ENCODE assay signal across 9 mouse cellular contexts in the genomic region with DNA sequence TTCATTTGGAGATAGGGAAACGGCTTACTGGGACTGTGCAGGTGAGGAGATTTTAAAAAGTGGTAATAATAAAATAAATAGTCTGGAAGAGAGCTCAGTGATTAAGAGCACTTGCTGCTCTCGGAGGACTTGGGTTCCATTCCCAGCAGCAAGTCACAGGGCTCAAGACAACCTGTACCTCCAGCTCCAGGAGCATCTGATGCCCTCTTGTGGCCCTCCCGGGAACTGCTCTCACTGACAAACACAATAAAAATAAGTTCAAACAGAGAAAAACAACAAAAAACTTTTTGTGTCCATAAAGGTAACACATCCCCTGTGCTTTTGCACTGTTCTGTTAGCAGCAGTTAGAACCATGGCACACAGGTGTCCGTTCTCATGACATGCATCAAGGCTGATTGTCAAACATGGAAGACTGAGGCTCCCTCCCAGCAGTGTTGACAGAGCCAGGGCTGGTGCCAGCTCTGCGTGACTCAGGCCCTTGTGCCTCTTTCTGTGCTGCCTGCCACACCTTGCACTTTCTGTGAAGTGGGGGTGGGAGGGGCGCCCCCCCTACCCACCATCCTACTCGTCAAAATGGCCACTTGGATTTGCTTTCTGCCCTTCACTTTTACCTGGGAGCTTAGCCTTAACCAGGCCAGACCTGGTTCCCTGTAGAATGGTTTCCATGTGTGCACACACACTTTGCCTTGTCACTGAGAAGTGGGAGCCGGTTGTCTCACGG. TPM values are rescaled to one million over a fixed set of nuclear protein-coding genes. Genes with fewer than 3 reads are reported as not detected.
DNase-seq lines count a peak whose midpoint lies in the region; ATAC-seq and TF ChIP-seq lines count a peak whose summit lies in the region.
"Had no signal": no experiment of that assay in that cellular context is flagged by ENCODE, and none has a peak within 500 bp of the region (broad histone marks: within the 10 kb centered on the region; RNA-seq: fewer than 3 reads in every experiment).

No protein-coding gene starts in this region.

- no peak overlapping the region for H3K4me2 ChIP-seq in kidney, embryonic 14.5 days (replicated peaks; ENCODE audit: low read depth, low read length)

- TF ChIP-seq POLR2A in kidney, adult 2 months (IDR thresholded peaks at IDR 0.05; ENCODE audit: low read depth, low read length), result no peak

- WGBS in kidney, adult 2 months, result 81% methylated on average over 9 of the region's 9 CpGs
- WGBS in kidney, embryonic 14.5 days, result 84% methylated on average over 9 of the region's 9 CpGs

- ATAC-seq in kidney, embryonic 14.5 days (ENCODE audit: low FRiP score, low TSS enrichment), result no peak
- ATAC-seq: Patski had no signal

- H3K9me3 ChIP-seq in kidney, embryonic 14.5 days (ENCODE audit: control insufficient read depth, low read length), result no peaks in the 10 kb centered on the region

- no peaks in the 10 kb centered on the region; the same call in 1 of the 2 replicates for H3K36me3 ChIP-seq in kidney, adult 2 months (ENCODE audit: control insufficient read depth, insufficient read depth, low read length)
- H3K36me3 ChIP-seq in kidney, embryonic 14.5 days (ENCODE audit: control insufficient read depth, insufficient read depth, low read length), result peaks cover 39% of the 10 kb centered on the region

- no peak overlapping the region for H3K27ac ChIP-seq in kidney, adult 2 months (ENCODE audit: insufficient read depth, low read depth, low read length)
- H3K27ac ChIP-seq in kidney, embryonic 14.5 days (ENCODE audit: low read depth, low read length), result no peak overlapping the region

- DNase-seq in adrenal gland, adult 18-20 months (ENCODE audit: low spot score in 2 of 2), result peak; percentile 26 to 58
- DNase-seq in adrenal gland, postnatal 4 days (ENCODE audit: low spot score in 2 of 2), result no peak
- peak; percentile 48 for DNase-seq in kidney, adult 2 months
- peak; percentile 50 to 71 for DNase-seq in CD8-positive naive resting alpha-beta T cell, adult 2 months (ENCODE audit: low read depth in 2 of 2, low spot score in 2 of 2)
- DNase-seq in forelimb bud, embryonic 11.5 days (ENCODE audit: low read depth, low spot score), result peak; percentile 35
- peak; percentile 53 to 81 for DNase-seq in spleen, postnatal 10 days (ENCODE audit: low spot score in 2 of 2)
- DNase-seq in ovary, postnatal 36 days (ENCODE audit: low spot score), result no peak

- H3K9ac ChIP-seq in kidney, embryonic 14.5 days (ENCODE audit: low read depth, low read length), result no peak overlapping the region

- H3K4me1 ChIP-seq in kidney, adult 2 months (ENCODE audit: control insufficient read depth, insufficient read depth, low read length), result peaks cover 9% of the 10 kb centered on the region
- H3K4me1 ChIP-seq in kidney, embryonic 14.5 days (ENCODE audit: control insufficient read depth, insufficient read depth, low read length), result peaks cover 17% of the 10 kb centered on the region

- H3K27me3 ChIP-seq in kidney, adult 2 months (replicated peaks; ENCODE audit: control insufficient read depth, insufficient read depth, low read length), result no peaks in the 10 kb centered on the region
- H3K27me3 ChIP-seq in kidney, embryonic 14.5 days (ENCODE audit: control insufficient read depth, insufficient read depth, low read length), result no peaks in the 10 kb centered on the region
- H3K27me3 ChIP-seq: Patski had no signal

- no peak overlapping the region for H3K4me3 ChIP-seq in kidney, adult 2 months (ENCODE audit: insufficient read depth, low read depth, low read length)
- no peak overlapping the region for H3K4me3 ChIP-seq in kidney, embryonic 14.5 days (ENCODE audit: low read length)

- peak; percentile 68 for TF ChIP-seq CTCF in kidney, adult 2 months (conservative IDR thresholded peaks at IDR 0.05; ENCODE audit: insufficient read depth, insufficient read length, low read depth, low read length)

RNA-seq across cellular contexts. Expression of a gene that starts 2.9 kb away (rescaled TPM):
- 10 to 100 TPM; 62.7 to 67.8 TPM for total RNA-seq in adrenal gland, adult 18-20 months (2021)
- total RNA-seq in adrenal gland, postnatal 4 days (2021), result 10 to 100 TPM; 65.4 to 72.7 TPM
- 70.9 and 81.9 TPM in 2 replicates for polyA plus RNA-seq in kidney, adult 2 months (2012; rRNA removed)
- 30.5 and 55.2 TPM in 2 replicates for polyA plus RNA-seq in kidney, embryonic 14.5 days (2014; fragmentation: Nextera tagmentation; extraction: Ambion mirVana)

RNA-seq across cellular contexts. Expression of a gene that starts 3.0 kb away (rescaled TPM):
- total RNA-seq in adrenal gland, adult 18-20 months (2021), result 10 to 100 TPM; 72.4 to 72.6 TPM
- total RNA-seq in adrenal gland, postnatal 4 days (2021), result 10 to 100 TPM; 77.9 to 82.8 TPM
- 63.5 and 63.8 TPM in 2 replicates for polyA plus RNA-seq in kidney, adult 2 months (2012; rRNA removed)
- polyA plus RNA-seq in kidney, embryonic 14.5 days (2014; fragmentation: Nextera tagmentation; extraction: Ambion mirVana), result 50.7 and 86.2 TPM in 2 replicates

Comparison
In these comparisons a context has a peak if more than half of its experiments do, and no peak if none do; other contexts are left out.
1. DNase-seq: peak in adrenal gland, adult 18-20 months (2 of 2), kidney, adult 2 months (single experiment), CD8-positive naive resting alpha-beta T cell, adult 2 months (2 of 2), forelimb bud, embryonic 11.5 days (single experiment) and spleen, postnatal 10 days (2 of 2); none in adrenal gland, postnatal 4 days (0 of 2) and ovary, postnatal 36 days (single experiment).